Mouse (Mus musculus): ENCODE results near the gene Tbc1d17. TPM values are rescaled to one million over a fixed set of nuclear protein-coding genes. Genes with fewer than 3 reads are reported as not detected.

Gene Tbc1d17
- polyA plus RNA-seq, 1 experiment from 2014 or later: 69.9 TPM

DNA sequence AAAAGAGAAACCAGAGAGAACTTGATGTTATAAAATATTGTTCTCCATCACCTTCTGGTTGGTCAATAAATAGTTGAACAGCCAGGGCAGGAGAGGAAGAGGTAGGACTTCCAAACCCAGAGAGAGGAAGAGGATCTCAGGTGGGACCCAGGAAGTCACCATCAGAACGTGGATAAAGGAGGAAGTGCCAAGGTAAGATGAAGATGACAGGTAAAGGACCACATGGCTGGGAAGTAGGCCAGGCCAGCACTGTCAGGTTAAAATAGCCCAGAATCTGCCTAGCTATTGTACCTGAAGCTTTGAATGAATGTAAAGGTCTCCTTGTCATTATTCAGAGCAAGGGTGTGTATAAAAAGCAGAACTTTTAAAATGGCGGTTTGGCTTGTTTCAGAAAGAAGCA is 40.0 kb downstream of the Tbc1d17 start:
- 87% methylated on average over 2 of the region's 2 CpGs for WGBS
- Histone ChIP-seq H3K4me1 (replicated peaks; ENCODE audit: control insufficient read depth, insufficient read depth, low read length) (no peaks in the 10 kb centered on the region), H3K4me2 (ENCODE audit: low read depth, low read length, severe bottlenecking) (no peak overlapping the region), H3K9me3 (ENCODE audit: control insufficient read depth, low read length) (no peaks in the 10 kb centered on the region), H3K9ac (ENCODE audit: low read length) (no peak overlapping the region), H3K27ac (ENCODE audit: low read depth, low read length) (no peak overlapping the region), H3K36me3 (ENCODE audit: control insufficient read depth, insufficient read depth, low read length) (no peaks in the 10 kb centered on the region), H3K4me3 (ENCODE audit: low read depth, low read length) (no peak overlapping the region), H3K27me3 (ENCODE audit: control insufficient read depth, insufficient read depth, low read length) (no peaks in the 10 kb centered on the region)
- DNase-seq (ENCODE audit: low spot score) (no peak), ATAC-seq (replicated peaks; ENCODE audit: low FRiP score) (no peak)

DNA sequence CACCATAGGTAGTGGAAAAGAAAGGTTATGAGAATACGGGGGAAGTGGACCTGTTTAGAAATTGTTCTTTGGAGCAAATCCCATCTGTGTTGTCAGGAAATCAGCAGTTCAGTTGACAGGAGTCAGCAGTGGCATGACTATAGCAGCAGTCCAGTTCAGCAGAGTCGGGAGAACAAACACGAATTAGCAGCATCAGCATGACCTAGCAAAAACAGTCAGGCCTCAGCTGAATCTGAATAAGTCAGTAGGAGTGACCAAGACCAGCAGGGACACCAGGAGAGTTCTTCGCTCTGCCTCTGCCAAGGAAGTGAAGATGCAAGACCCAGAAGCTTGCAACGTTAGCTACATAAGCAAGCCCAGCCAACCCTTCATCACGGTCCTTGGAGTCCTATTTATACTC is 56.1 kb downstream of the Tbc1d17 start:
- WGBS: 91% methylated on average over 6 of the region's 6 CpGs
- ATAC-seq (replicated peaks; ENCODE audit: low FRiP score): no peak
- Histone ChIP-seq H3K36me3 (ENCODE audit: control insufficient read depth, insufficient read depth, low read length) (no peaks in the 10 kb centered on the region), H3K4me2 (ENCODE audit: low read depth, low read length, severe bottlenecking) (no peak overlapping the region), H3K4me3 (ENCODE audit: low read depth, low read length) (no peak overlapping the region), H3K9me3 (ENCODE audit: control insufficient read depth, low read length) (no peaks in the 10 kb centered on the region; the same call in none of the 2 replicates), H3K4me1 (replicated peaks; ENCODE audit: control insufficient read depth, insufficient read depth, low read length) (no peaks in the 10 kb centered on the region), H3K27me3 (ENCODE audit: control insufficient read depth, insufficient read depth, low read length) (no peaks in the 10 kb centered on the region), H3K27ac (ENCODE audit: low read depth, low read length) (no peak overlapping the region), H3K9ac (ENCODE audit: low read length) (no peak overlapping the region)
- no peak for DNase-seq (ENCODE audit: low spot score)

DNA sequence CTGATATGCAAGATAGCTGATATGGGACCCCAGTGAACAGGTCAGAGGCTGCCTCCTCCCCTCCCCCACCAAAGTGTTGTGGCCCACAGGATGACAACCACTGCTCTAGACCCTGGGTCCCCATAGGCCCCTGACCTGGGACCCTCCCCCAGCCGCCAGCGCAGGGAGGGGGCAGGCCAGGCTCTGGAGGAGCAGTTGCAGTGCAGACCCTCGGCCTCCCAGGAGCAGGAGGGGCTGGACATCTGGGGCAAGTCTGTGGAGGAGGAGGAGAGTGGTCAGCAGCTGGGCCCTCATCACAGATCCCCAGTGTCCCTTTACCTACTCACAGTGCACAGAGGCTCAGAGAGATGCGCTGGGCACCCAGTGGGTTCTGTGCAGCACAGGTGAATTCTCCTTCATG is 58.8 kb downstream of the Tbc1d17 start:
- WGBS: 67% methylated on average over 4 of the region's 4 CpGs
- H3K4me1 ChIP-seq (replicated peaks; ENCODE audit: control insufficient read depth, insufficient read depth, low read length): no peaks in the 10 kb centered on the region
- no peak overlapping the region for H3K9ac ChIP-seq (ENCODE audit: low read length)

DNA sequence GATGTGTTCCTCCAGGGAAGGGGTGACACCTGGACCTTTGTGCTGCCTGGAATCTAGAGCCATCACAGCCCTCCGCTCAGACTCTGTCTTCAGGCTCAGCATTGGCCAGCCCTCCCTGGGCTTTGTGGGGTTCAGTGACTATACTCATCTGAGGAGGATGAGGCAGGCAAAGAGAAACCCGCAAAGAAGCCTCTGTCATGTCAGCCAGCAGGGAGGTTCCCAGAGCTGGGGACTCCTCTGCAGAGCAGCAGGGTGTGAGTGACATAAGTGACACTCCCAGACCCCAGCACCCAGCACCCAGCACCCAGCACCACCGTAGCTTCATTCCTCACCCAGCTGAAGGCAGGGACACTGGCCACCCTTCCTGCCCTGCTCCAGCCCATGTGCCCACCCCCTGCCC is 59.3 kb downstream of the Tbc1d17 start:
- Histone ChIP-seq H3K9me3 (ENCODE audit: control insufficient read depth, low read length) (no peaks in the 10 kb centered on the region), H3K4me2 (ENCODE audit: low read depth, low read length, severe bottlenecking) (no peak overlapping the region), H3K27me3 (ENCODE audit: control insufficient read depth, insufficient read depth, low read length) (no peaks in the 10 kb centered on the region), H3K36me3 (ENCODE audit: control insufficient read depth, insufficient read depth, low read length) (no peaks in the 10 kb centered on the region), H3K4me1 (replicated peaks; ENCODE audit: control insufficient read depth, insufficient read depth, low read length) (no peaks in the 10 kb centered on the region), H3K27ac (ENCODE audit: low read depth, low read length) (no peak overlapping the region), H3K4me3 (ENCODE audit: low read depth, low read length) (no peak overlapping the region), H3K9ac (ENCODE audit: low read length) (no peak overlapping the region)
- DNase-seq (ENCODE audit: low spot score) (no peak), ATAC-seq (replicated peaks; ENCODE audit: low FRiP score) (no peak)
- 71% methylated on average over 3 of the region's 3 CpGs for WGBS

More for the DNA sequence above, 58.8 kb downstream of the Tbc1d17 start:
- no peaks in the 10 kb centered on the region; the same call in 1 of the 2 replicates for H3K9me3 ChIP-seq (ENCODE audit: control insufficient read depth, low read length)
- H3K4me3 ChIP-seq (ENCODE audit: low read depth, low read length): no peak overlapping the region
- H3K36me3 ChIP-seq (ENCODE audit: control insufficient read depth, insufficient read depth, low read length): no peaks in the 10 kb centered on the region
- no peak overlapping the region for H3K27ac ChIP-seq (ENCODE audit: low read depth, low read length)
- DNase-seq (ENCODE audit: low spot score) (no peak), ATAC-seq (replicated peaks; ENCODE audit: low FRiP score) (no peak)
- H3K4me2 ChIP-seq (ENCODE audit: low read depth, low read length, severe bottlenecking): no peak overlapping the region
- H3K27me3 ChIP-seq (ENCODE audit: control insufficient read depth, insufficient read depth, low read length): no peaks in the 10 kb centered on the region

MicroRNAs encoded within 50 kb of the gene (microRNA counts, 519-probe panel; counts per million panel counts)
- microRNA mmu-miR-707: 31.2 counts per million

Small RNA genes lying within 50 kb of the gene (microRNA-seq; reads per million reads assigned to microRNA genes)
- gene Mir707 (ENCODE audit: insufficient number of aligned reads): not detected

Other genes with a start within 250 kb of the Tbc1d17 start
- 1.7 and 2.6 TPM in 2 replicates for gene Myh14, start 178.2 kb downstream of the Tbc1d17 start, polyA plus RNA-seq (2014; fragmentation: Nextera tagmentation; extraction: Ambion mirVana)
- gene Izumo2, start 140.3 kb downstream of the Tbc1d17 start, polyA plus RNA-seq (2014; fragmentation: Nextera tagmentation; extraction: Ambion mirVana): not detected in 2 replicates
- 41.7 and 42.2 TPM in 2 replicates for gene Vrk3, start 100.7 kb downstream of the Tbc1d17 start, polyA plus RNA-seq (2014; fragmentation: Nextera tagmentation; extraction: Ambion mirVana)
- 3.9 and 4.4 TPM in 2 replicates for gene Zfp473, start 98.0 kb downstream of the Tbc1d17 start, polyA plus RNA-seq (2014; fragmentation: Nextera tagmentation; extraction: Ambion mirVana)
- 73.5 and 86.5 TPM in 2 replicates for gene Nup62, start 33.0 kb downstream of the Tbc1d17 start, polyA plus RNA-seq (2014; fragmentation: Nextera tagmentation; extraction: Ambion mirVana)
- gene Il4i1, start 32.7 kb downstream of the Tbc1d17 start, polyA plus RNA-seq (2014; fragmentation: Nextera tagmentation; extraction: Ambion mirVana): 1.1 and 1.4 TPM in 2 replicates
- gene Atf5, start 32.4 kb downstream of the Tbc1d17 start, polyA plus RNA-seq (2014; fragmentation: Nextera tagmentation; extraction: Ambion mirVana): 3.2 and 3.4 TPM in 2 replicates
- 79.9 and 83.0 TPM in 2 replicates for gene Akt1s1, start 88 bp downstream of the Tbc1d17 start, polyA plus RNA-seq (2014; fragmentation: Nextera tagmentation; extraction: Ambion mirVana)
- 31.6 and 32.1 TPM in 2 replicates for gene Pnkp, start 8.1 kb upstream of the Tbc1d17 start, polyA plus RNA-seq (2014; fragmentation: Nextera tagmentation; extraction: Ambion mirVana)
- 454 and 526 TPM in 2 replicates for gene Ptov1, start 20.7 kb upstream of the Tbc1d17 start, polyA plus RNA-seq (2014; fragmentation: Nextera tagmentation; extraction: Ambion mirVana)
- 135 and 139 TPM in 2 replicates for gene Med25, start 43.6 kb upstream of the Tbc1d17 start, polyA plus RNA-seq (2014; fragmentation: Nextera tagmentation; extraction: Ambion mirVana)
- 32.9 TPM in 2 replicates for gene Fuz, start 47.0 kb upstream of the Tbc1d17 start, polyA plus RNA-seq (2014; fragmentation: Nextera tagmentation; extraction: Ambion mirVana)
- 88.8 and 93.4 TPM in 2 replicates for gene Ap2a1, start 80.4 kb upstream of the Tbc1d17 start, polyA plus RNA-seq (2014; fragmentation: Nextera tagmentation; extraction: Ambion mirVana)
- 0.23 TPM in 1 of 2 replicates, not detected in the other for gene Tsks, start 94.1 kb upstream of the Tbc1d17 start, polyA plus RNA-seq (2014; fragmentation: Nextera tagmentation; extraction: Ambion mirVana)
- gene Cpt1c, start 125.8 kb upstream of the Tbc1d17 start, polyA plus RNA-seq (2014; fragmentation: Nextera tagmentation; extraction: Ambion mirVana): 26.3 and 27.2 TPM in 2 replicates
- 286 and 301 TPM in 2 replicates for gene Prmt1, start 137.5 kb upstream of the Tbc1d17 start, polyA plus RNA-seq (2014; fragmentation: Nextera tagmentation; extraction: Ambion mirVana)
- 75.3 and 86.0 TPM in 2 replicates for gene Irf3, start 148.6 kb upstream of the Tbc1d17 start, polyA plus RNA-seq (2014; fragmentation: Nextera tagmentation; extraction: Ambion mirVana)
- 70.6 and 74.9 TPM in 2 replicates for gene Bcl2l12, start 149.6 kb upstream of the Tbc1d17 start, polyA plus RNA-seq (2014; fragmentation: Nextera tagmentation; extraction: Ambion mirVana)
- gene Scaf1, start 167.3 kb upstream of the Tbc1d17 start, polyA plus RNA-seq (2014; fragmentation: Nextera tagmentation; extraction: Ambion mirVana): 59.9 and 60.2 TPM in 2 replicates
- gene Rras, start 168.9 kb upstream of the Tbc1d17 start, polyA plus RNA-seq (2014; fragmentation: Nextera tagmentation; extraction: Ambion mirVana): 15.5 and 16.6 TPM in 2 replicates
- gene Prr12, start 203.8 kb upstream of the Tbc1d17 start, polyA plus RNA-seq (2014; fragmentation: Nextera tagmentation; extraction: Ambion mirVana): 16.1 and 19.2 TPM in 2 replicates
- 52.6 and 64.0 TPM in 2 replicates for gene Nosip, start 213.3 kb upstream of the Tbc1d17 start, polyA plus RNA-seq (2014; fragmentation: Nextera tagmentation; extraction: Ambion mirVana)
- 14.2 and 18.4 TPM in 2 replicates for gene Prrg2, start 213.6 kb upstream of the Tbc1d17 start, polyA plus RNA-seq (2014; fragmentation: Nextera tagmentation; extraction: Ambion mirVana)
- 110 and 118 TPM in 2 replicates for gene Rcn3, start 243.1 kb upstream of the Tbc1d17 start, polyA plus RNA-seq (2014; fragmentation: Nextera tagmentation; extraction: Ambion mirVana)

All from forebrain, embryonic 11.5 days (tissue).